Mouse (Mus musculus) kidney, adult 2 months (tissue): ENCODE results near the gene Cpm. TPM values are rescaled to one million over a fixed set of nuclear protein-coding genes. Genes with fewer than 3 reads are reported as not detected.

Source experiments
- DNase-seq: peaks from one replicate; pipeline ENCODE4 v3.0.0; 2021
- H3K27ac ChIP-seq: fragments of 200-500 bp; 2 replicates; pipeline ENCODE4 v1.5.1; 2012; ENCODE audit warnings: low read depth, low read length, control low read depth, inconsistent platforms; ENCODE audit not compliant: insufficient read depth
- H3K27me3 ChIP-seq: fragments of 200-500 bp; replicated peaks from 2 replicates; pipeline ENCODE4 v1.6.1; 2012; ENCODE audit warnings: mild to moderate bottlenecking, moderate library complexity, low read length, inconsistent platforms; ENCODE audit not compliant: control insufficient read depth, insufficient read depth
- H3K36me3 ChIP-seq: fragments of 200-500 bp; 2 replicates; pipeline ENCODE4 v1.6.1; 2012; ENCODE audit warnings: mild to moderate bottlenecking, moderate library complexity, low read length, inconsistent platforms; ENCODE audit not compliant: control insufficient read depth, insufficient read depth
- H3K4me1 ChIP-seq: fragments of 200-500 bp; 2 replicates; pipeline ENCODE4 v1.6.1; 2011; ENCODE audit warnings: low read length; ENCODE audit not compliant: control insufficient read depth, insufficient read depth
- H3K4me3 ChIP-seq: fragments of 200-500 bp; 2 replicates; pipeline ENCODE4 v1.5.1; 2011; ENCODE audit warnings: mild to moderate bottlenecking, low read depth, low read length, control low read depth; ENCODE audit not compliant: insufficient read depth
- CTCF ChIP-seq: fragments of 200-500 bp; conservative IDR thresholded peaks from 2 replicates; pipeline ENCODE4 v1.5.1; 2011; ENCODE audit warnings: low read depth, mild to moderate bottlenecking, control low read depth, low read length, moderate library complexity, mixed read lengths; ENCODE audit not compliant: insufficient read depth, insufficient read length
- POLR2A ChIP-seq: fragments of 200-500 bp; IDR thresholded peaks from one replicate; pipeline ENCODE4 v1.6.1; 2011; ENCODE audit warnings: low read depth, low read length, control low read depth
- WGBS: fragments of 180-500 bp; shearing (Covaris S2); methylation state at CpG from one replicate; pipeline ENCODE4 v1.1.7; 2018; 5-methylcytosine and 5-hydroxymethylcytosine counted together
- polyA plus RNA-seq: library from polyadenylated mRNA; depleted of rRNA; stranded (reverse); fragments of >200 nt; gene quantifications from 2 replicates; pipeline ENCODE4 v1.2.3, GENCODE M21; 2012

Gene Cpm
- polyA plus RNA-seq, 1 experiment = 37.2 TPM

- no peak for DNase-seq
- TF ChIP-seq POLR2A (no peak), CTCF (no peak)
- Histone ChIP-seq H3K4me1 (no peaks in the 10 kb centered on the region), H3K4me3 (no peak overlapping the region), H3K36me3 (no peaks in the 10 kb centered on the region), H3K27me3 (no peaks in the 10 kb centered on the region), H3K27ac (no peak overlapping the region)
- 96% methylated on average over 3 of the region's 3 CpGs for WGBS
Observed at GRCm38 (mm10) chr10:117617568-117618345, 11.5 kb upstream of the Cpm start.

- no peak for DNase-seq
- no peak overlapping the region for H3K27ac ChIP-seq
- no peak for TF ChIP-seq CTCF
- no peak for TF ChIP-seq POLR2A
- WGBS = 83% methylated on average over 27 of the region's 27 CpGs
- H3K4me1 ChIP-seq = no peaks in the 10 kb centered on the region
- H3K4me3 ChIP-seq = no peak overlapping the region
- H3K36me3 ChIP-seq = no peaks in the 10 kb centered on the region
- H3K27me3 ChIP-seq = no peaks in the 10 kb centered on the region
Observed at GRCm38 (mm10) chr10:117619041-117619861, 10.0 kb upstream of the Cpm start.

- TF ChIP-seq POLR2A = no peak
- TF ChIP-seq CTCF = no peak
- H3K4me1 ChIP-seq = no peaks in the 10 kb centered on the region
- no peaks in the 10 kb centered on the region for H3K27me3 ChIP-seq
- no peak overlapping the region for H3K4me3 ChIP-seq
- 86% methylated on average over 2 of the region's 2 CpGs for WGBS
- no peak for DNase-seq
- H3K36me3 ChIP-seq = no peaks in the 10 kb centered on the region
- H3K27ac ChIP-seq = no peak overlapping the region
Observed at GRCm38 (mm10) chr10:117619862-117620179, 9.5 kb upstream of the Cpm start.

- Histone ChIP-seq H3K4me3 (no peak overlapping the region), H3K27ac (no peak overlapping the region), H3K4me1 (no peaks in the 10 kb centered on the region), H3K27me3 (no peaks in the 10 kb centered on the region), H3K36me3 (no peaks in the 10 kb centered on the region)
- DNase-seq = no peak
- WGBS = 82% methylated on average over 4 of the region's 4 CpGs
- TF ChIP-seq POLR2A (no peak), CTCF (no peak)
Observed at GRCm38 (mm10) chr10:117620530-117620929, 8.8 kb upstream of the Cpm start.

GRCm38 (mm10) chr10:117620934-117621501, 8.3 kb upstream of the Cpm start:
- Histone ChIP-seq H3K4me3 (no peak overlapping the region), H3K36me3 (no peaks in the 10 kb centered on the region), H3K27ac (no peak overlapping the region), H3K4me1 (no peaks in the 10 kb centered on the region), H3K27me3 (no peaks in the 10 kb centered on the region)
- 85% methylated on average over 3 of the region's 3 CpGs for WGBS
- TF ChIP-seq CTCF (no peak), POLR2A (no peak)
- DNase-seq = no peak

GRCm38 (mm10) chr10:117621616-117622533, 7.4 kb upstream of the Cpm start:
- H3K4me1 ChIP-seq = no peaks in the 10 kb centered on the region
- H3K27me3 ChIP-seq = no peaks in the 10 kb centered on the region
- 95% methylated on average over 12 of the region's 12 CpGs for WGBS
- TF ChIP-seq POLR2A = no peak
- TF ChIP-seq CTCF = no peak
- no peaks in the 10 kb centered on the region for H3K36me3 ChIP-seq
- no peak overlapping the region for H3K4me3 ChIP-seq
- no peak for DNase-seq
- no peak overlapping the region for H3K27ac ChIP-seq
